Mouse (Mus musculus): ENCODE results near the gene Slc6a14. TPM values are rescaled to one million over a fixed set of nuclear protein-coding genes. Genes with fewer than 3 reads are reported as not detected.

The Slc6a14 gene
- polyA plus RNA-seq (2014; fragmentation: Illumina TruSeq; extraction: RNeasy Lipid Tissue Mini Kit (QIAGEN cat#74804); ENCODE audit: low read depth, low replicate concordance) = not detected

DNA sequence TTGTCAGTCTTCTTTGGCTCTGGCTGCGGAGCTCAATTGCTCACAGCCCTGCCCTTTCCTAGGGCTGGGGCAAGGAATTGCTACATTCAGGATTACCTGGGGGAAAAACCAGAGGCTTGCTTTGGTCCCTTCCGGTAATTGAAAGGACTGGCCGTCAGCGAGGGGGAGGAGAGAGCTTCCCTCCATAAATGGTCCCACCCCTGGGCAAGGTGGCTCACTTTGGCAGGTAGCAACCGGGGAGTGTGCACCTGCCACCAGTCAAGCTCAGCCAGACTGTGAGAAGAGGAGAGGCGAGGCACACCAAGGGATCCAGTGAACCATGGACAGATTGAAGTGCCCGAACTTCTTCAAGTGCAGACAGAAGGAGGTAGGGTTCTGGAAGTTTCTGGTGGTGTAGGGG, at the start of gene Slc6a14:
Gene Slc6a14 (plus strand): TSS at position 68 of the 400 bp plus-strand sequence.

DNA sequence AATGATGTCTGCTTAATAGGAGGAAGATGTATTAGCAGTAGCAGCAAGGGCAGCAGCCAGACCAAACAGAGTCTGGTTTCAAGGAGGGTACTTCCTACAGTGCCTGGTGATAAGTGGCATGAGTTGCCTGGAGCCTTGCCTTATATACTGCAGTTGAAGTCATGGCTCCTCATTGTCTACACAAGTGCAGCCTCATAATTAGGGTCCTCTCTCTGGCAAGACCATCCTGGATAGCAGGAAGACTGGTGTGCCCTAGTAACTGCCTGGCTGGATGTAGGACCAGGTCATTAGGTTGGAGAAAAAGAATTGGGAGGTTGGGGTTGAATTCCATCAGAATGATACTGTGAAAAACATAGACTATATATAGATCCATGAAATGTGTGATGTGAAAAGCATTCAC, 30.3 kb downstream of the Slc6a14 start, which contains the start of gene Gm28269:
Gene Gm28269 (minus strand): TSS at position 101 of the 400 bp plus-strand sequence.

Other genes starting within 250 kb of the Slc6a14 start
- not detected for gene Agtr2, start 230.4 kb upstream of the Slc6a14 start, polyA plus RNA-seq (2014; fragmentation: Illumina TruSeq; extraction: RNeasy Lipid Tissue Mini Kit (QIAGEN cat#74804); ENCODE audit: low read depth, low replicate concordance)
- not detected for gene Gm28269, start 30.2 kb downstream of the Slc6a14 start, polyA plus RNA-seq (2014; fragmentation: Illumina TruSeq; extraction: RNeasy Lipid Tissue Mini Kit (QIAGEN cat#74804); ENCODE audit: low read depth, low replicate concordance)